Mouse (Mus musculus) limb, embryonic 14.5 days (tissue): Measurements from ENCODE around the gene BC025920. TPM values are rescaled to one million over a fixed set of nuclear protein-coding genes. Genes with fewer than 3 reads are reported as not detected.

ENCODE experiments used
- ATAC-seq: fragments of 200-750 bp; cut with Nextera tagmentation; 2 replicates; pipeline ENCODE4 v1.8.0; 2017; ENCODE audit warnings: low read depth, moderate number of reproducible peaks, moderate TSS enrichment; ENCODE audit not compliant: low FRiP score
- DNase-seq: peaks from one replicate; pipeline ENCODE4 v3.0.0-alpha.2; 2015; ENCODE audit warnings: low spot score
- H3K27ac ChIP-seq: fragments of 300-500 bp; sonication (generic); replicated peaks from 2 replicates; pipeline ENCODE4 v1.5.1; 2014; ENCODE audit warnings: low read depth, mild to moderate bottlenecking, low read length, moderate library complexity, mixed read lengths
- H3K27me3 ChIP-seq: fragments of 300-500 bp; sonication (generic); 2 replicates; pipeline ENCODE4 v1.6.1; 2014; ENCODE audit warnings: low read length, mixed read lengths; ENCODE audit not compliant: control insufficient read depth, insufficient read depth
- H3K36me3 ChIP-seq: fragments of 300-500 bp; sonication (generic); 2 replicates; pipeline ENCODE4 v1.6.1; 2014; ENCODE audit warnings: mild to moderate bottlenecking, low read length, moderate library complexity, mixed read lengths; ENCODE audit not compliant: control insufficient read depth, insufficient read depth
- H3K4me1 ChIP-seq: fragments of 300-500 bp; sonication (generic); 2 replicates; pipeline ENCODE4 v1.6.1; 2014; ENCODE audit warnings: antibody characterized with exemption, low read length, mixed read lengths; ENCODE audit not compliant: control insufficient read depth, insufficient read depth
- H3K4me2 ChIP-seq: fragments of 300-500 bp; sonication (generic); replicated peaks from 2 replicates; pipeline ENCODE4 v1.6.1; 2014; ENCODE audit warnings: low read depth, mild to moderate bottlenecking, low read length, moderate library complexity; ENCODE audit not compliant: severe bottlenecking
- H3K4me3 ChIP-seq: fragments of 300-500 bp; sonication (generic); replicated peaks from 2 replicates; pipeline ENCODE4 v1.5.1; 2014; ENCODE audit warnings: low read length
- H3K9ac ChIP-seq: fragments of 300-500 bp; sonication (generic); 2 replicates; pipeline ENCODE4 v1.6.1; 2014; ENCODE audit warnings: mild to moderate bottlenecking, low read depth, low read length, moderate library complexity; ENCODE audit not compliant: severe bottlenecking
- H3K9me3 ChIP-seq: fragments of 300-500 bp; sonication (generic); 2 replicates; pipeline ENCODE4 v1.6.1; 2016; ENCODE audit warnings: low read length; ENCODE audit not compliant: control insufficient read depth
- POLR2A ChIP-seq: fragments of 200-500 bp; IDR thresholded peaks from 2 replicates; pipeline ENCODE4 v1.8.0; 2012; ENCODE audit warnings: inconsistent platforms, mild to moderate bottlenecking, moderate library complexity, borderline replicate concordance; ENCODE audit not compliant: insufficient read depth, insufficient read length; ENCODE audit errors: extremely low read depth
- WGBS: fragments of 180-500 bp; shearing (Covaris S2); extraction: QIAGEN DNeasy Blood & Tissue Kit; methylation state at CpG from one replicate; pipeline ENCODE4 v1.1.7; 2014; 5-methylcytosine and 5-hydroxymethylcytosine counted together
- polyA plus RNA-seq, 2 experiments: library from polyadenylated mRNA; depleted of rRNA in 1 of 2; stranded (reverse) in 1 of 2; unstranded in 1 of 2; fragments of >200 nt; fragmentation: Nextera tagmentation in 1 of 2; extraction: Ambion mirVana in 1 of 2; gene quantifications; 2 replicates each; pipeline versions ENCODE4 v1.2.1 to v1.2.3; 2012 to 2014

BC025920 gene
- polyA plus RNA-seq, 2 experiments = 0.78 to 3.8 TPM

DNA sequence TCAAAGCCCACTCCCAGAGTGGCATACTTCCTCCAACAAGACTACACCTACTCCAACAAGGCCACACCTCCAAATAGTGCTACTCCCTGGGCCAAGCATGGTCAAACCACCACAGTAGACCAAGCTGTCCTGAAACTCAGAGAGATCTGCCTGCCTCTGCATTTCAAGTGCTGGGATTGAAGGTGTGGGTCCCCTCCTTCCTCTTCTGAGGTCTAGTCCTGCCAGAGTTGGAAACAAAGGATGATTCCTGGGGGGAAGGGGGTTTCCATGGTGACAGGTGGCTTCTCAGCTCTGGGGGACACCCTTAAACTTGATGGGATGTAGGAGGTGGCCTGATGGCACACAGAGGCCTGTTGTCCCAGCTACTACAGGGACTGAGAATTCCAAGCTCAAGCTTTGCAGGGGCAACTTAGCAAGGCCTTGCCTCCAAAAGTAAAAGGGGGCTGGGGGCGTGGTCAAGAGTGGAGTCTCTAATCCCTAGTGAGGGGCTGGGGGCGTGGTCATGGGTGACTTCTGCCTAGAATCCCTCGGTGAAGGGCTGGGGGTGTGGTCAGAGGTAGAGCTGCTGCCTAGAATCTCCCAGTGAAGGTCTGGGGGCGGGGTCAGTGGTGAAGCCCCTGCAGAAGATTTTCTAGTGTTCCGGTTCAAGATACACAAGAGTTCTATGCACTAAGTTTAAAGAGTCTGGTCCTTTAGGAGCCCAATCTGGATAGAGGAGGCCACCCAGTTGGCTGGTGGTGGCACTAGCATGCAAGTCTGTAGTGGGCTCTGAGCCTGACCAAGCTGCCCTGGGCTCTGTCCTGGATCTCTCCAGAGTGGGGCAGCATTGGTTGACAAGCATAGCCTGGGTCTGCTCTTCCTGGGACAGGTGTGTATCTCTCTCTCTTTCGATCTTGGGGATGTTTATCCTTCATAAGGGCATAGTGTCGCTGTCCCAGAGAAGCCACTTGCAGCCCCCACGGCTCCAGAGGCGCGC lies 31.7 kb upstream of the BC025920 start, which contains the start of gene Tle2:
Gene Tle2, plus strand, starts transcription at position 481 of the 976 bp plus-strand sequence.
- peak within 1 kb of the TSS; percentile 74 for H3K9ac ChIP-seq
- TF ChIP-seq POLR2A = no peak
- H3K36me3 ChIP-seq = 0 out of 2 replicates have a peak, but pooled peaks cover 4% of the 10 kb centered on the region
- peaks cover 46% of the 10 kb centered on the region for H3K4me1 ChIP-seq
- H3K4me2 ChIP-seq = peak within 1 kb of the TSS; percentile 71
- H3K9me3 ChIP-seq = no peaks in the 10 kb centered on the region
- DNase-seq (no peak), ATAC-seq (no peak)
- H3K4me3 ChIP-seq = peak within 1 kb of the TSS; percentile 66
- H3K27me3 ChIP-seq = 0 out of 2 replicates have a peak, but pooled peaks cover 3% of the 10 kb centered on the region
- no peak within 1 kb of the TSS; the same call in 1 of the 2 replicates for H3K27ac ChIP-seq
- WGBS = 24% methylated on average over 10 of the region's 10 CpGs

GRCm38 (mm10) chr10:81575208-81575631 lies 30.9 kb upstream of the BC025920 start:
- Histone ChIP-seq H3K4me1 (peaks cover 38% of the 10 kb centered on the region), H3K27me3 (0 out of 2 replicates have a peak, but pooled peaks cover 3% of the 10 kb centered on the region)

DNA sequence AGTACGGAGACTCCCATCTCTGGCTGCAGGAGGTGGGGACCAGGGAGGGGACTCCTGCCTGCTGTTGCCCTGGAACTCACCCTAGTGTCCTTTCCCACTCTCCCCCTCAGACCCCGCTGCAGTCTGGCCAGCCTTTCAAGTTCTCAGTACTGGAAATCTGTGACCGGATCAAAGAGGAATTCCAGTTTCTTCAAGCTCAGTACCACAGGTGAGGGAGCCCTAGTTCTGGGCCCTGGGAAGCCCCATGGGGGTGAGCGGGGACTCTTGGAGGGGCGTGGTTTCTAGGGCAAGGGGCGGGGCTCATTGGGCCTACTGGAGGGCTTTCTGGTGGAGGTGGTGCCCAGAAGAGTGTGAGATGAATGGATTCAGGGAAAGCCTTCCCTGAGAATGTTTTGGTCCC lies 30.4 kb upstream of the BC025920 start:
- peaks cover 36% of the 10 kb centered on the region for H3K4me1 ChIP-seq
- peak overlapping the region; percentile 66 for H3K4me3 ChIP-seq
- H3K36me3 ChIP-seq = 0 out of 2 replicates have a peak, but pooled peaks cover 4% of the 10 kb centered on the region
- H3K4me2 ChIP-seq = peak overlapping the region; percentile 71
- peak overlapping the region; percentile 74 for H3K9ac ChIP-seq
- ATAC-seq (no peak), DNase-seq (no peak)
- WGBS = under 1% methylated on average over 6 of the region's 6 CpGs
- H3K9me3 ChIP-seq = no peaks in the 10 kb centered on the region
- TF ChIP-seq POLR2A = no peak
- H3K27me3 ChIP-seq = 0 out of 2 replicates have a peak, but pooled peaks cover 3% of the 10 kb centered on the region
- H3K27ac ChIP-seq = no peak overlapping the region

More at GRCm38 (mm10) chr10:81575208-81575631, 30.9 kb upstream of the BC025920 start:
- peak overlapping the region; percentile 71 for H3K4me2 ChIP-seq
- DNase-seq = no peak
- H3K27ac ChIP-seq = no peak overlapping the region; the same call in 1 of the 2 replicates
- 0 out of 2 replicates have a peak, but pooled peaks cover 4% of the 10 kb centered on the region for H3K36me3 ChIP-seq
- peak overlapping the region; percentile 66 for H3K4me3 ChIP-seq
- peak overlapping the region; percentile 74 for H3K9ac ChIP-seq
- TF ChIP-seq POLR2A = no peak
- no peak for ATAC-seq
- H3K9me3 ChIP-seq = no peaks in the 10 kb centered on the region
- 1% methylated on average over 24 of the region's 30 CpGs for WGBS

GRCm38 (mm10) chr10:81579967-81580366 lies 26.1 kb upstream of the BC025920 start:
- H3K4me1 ChIP-seq = peaks cover 15% of the 10 kb centered on the region
- no peak overlapping the region for H3K27ac ChIP-seq
- H3K9ac ChIP-seq = no peak overlapping the region
- peaks cover 34% of the 10 kb centered on the region for H3K36me3 ChIP-seq
- no peaks in the 10 kb centered on the region for H3K9me3 ChIP-seq
- no peaks in the 10 kb centered on the region for H3K27me3 ChIP-seq
- no peak overlapping the region for H3K4me3 ChIP-seq
- 56% methylated on average over 4 of the region's 4 CpGs for WGBS
- no peak for ATAC-seq
- TF ChIP-seq POLR2A = no peak
- DNase-seq = no peak
- H3K4me2 ChIP-seq = no peak overlapping the region

DNA sequence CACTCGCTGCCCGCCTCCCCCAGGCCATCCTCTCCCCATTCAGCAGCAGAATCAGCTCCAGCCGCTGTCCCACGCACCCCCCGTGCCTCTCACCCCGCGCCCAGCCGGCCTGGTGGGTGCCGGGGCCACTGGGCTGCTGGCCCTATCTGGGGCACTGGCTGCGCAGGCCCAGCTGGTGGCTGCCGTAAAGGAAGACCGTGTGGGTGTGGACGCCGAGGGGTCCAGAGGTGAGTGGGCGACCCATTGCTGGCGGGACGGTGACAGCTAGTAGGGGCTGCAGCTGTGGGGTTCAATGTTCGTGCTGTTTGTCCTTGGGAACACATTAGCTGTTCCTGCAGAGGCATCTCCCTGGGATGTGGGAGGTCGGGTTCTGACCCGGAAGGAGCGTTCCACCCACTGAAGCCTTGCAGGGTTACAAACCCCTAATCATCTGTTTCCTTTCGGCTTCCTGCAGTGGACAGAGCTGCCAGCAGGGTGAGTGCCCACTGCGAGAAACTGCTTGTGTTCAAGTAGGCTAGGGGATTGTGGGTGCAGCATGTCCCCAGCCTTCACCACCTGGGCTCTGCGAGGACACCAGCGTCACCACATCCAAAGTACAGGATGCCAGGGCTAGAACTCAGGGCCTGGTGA lies 25.5 kb upstream of the BC025920 start:
- DNase-seq = no peak
- no peak overlapping the region; the same call in 1 of the 2 replicates for H3K4me2 ChIP-seq
- H3K27me3 ChIP-seq = no peaks in the 10 kb centered on the region
- peaks cover 40% of the 10 kb centered on the region for H3K36me3 ChIP-seq
- no peak overlapping the region for H3K9ac ChIP-seq
- H3K4me3 ChIP-seq = no peak overlapping the region
- no peak for TF ChIP-seq POLR2A
- H3K27ac ChIP-seq = no peak overlapping the region
- WGBS = 51% methylated on average over 25 of the region's 25 CpGs
- peaks cover 15% of the 10 kb centered on the region for H3K4me1 ChIP-seq
- ATAC-seq = no peak
- no peaks in the 10 kb centered on the region for H3K9me3 ChIP-seq
